Mouse (Mus musculus): ENCODE results near the gene Best1.

- TF ChIP-seq CTCF (IDR thresholded peaks at IDR 0.05; ENCODE audit: borderline replicate concordance, control insufficient read depth, extremely low read depth, insufficient read depth, low read length, poor library complexity) (no peak), POLR2A (IDR thresholded peaks at IDR 0.05; ENCODE audit: control insufficient read depth, extremely low read depth, insufficient read depth, low read length, poor library complexity) (no peak)
Measured at GRCm38 (mm10) chr19:9977085-9977484, 24.3 kb downstream of the Best1 start.
